Mouse (Mus musculus) ovary, postnatal 14 days (tissue): ENCODE data around the gene Foxc1.
A peak's percentile ranks its signal among the peaks of the same experiment; 100 is the strongest.

Experiments
- DNase-seq: peaks from one replicate; pipeline ENCODE4 v3.0.0; 2022; ENCODE audit warnings: low spot score

Foxc1 gene

GRCm38 (mm10) chr13:31806428-31806832 lies at the start of gene Foxc1:
Gene Foxc1 (plus strand): TSS chr13:31806633.
- peak; percentile 70 for DNase-seq

DNA sequence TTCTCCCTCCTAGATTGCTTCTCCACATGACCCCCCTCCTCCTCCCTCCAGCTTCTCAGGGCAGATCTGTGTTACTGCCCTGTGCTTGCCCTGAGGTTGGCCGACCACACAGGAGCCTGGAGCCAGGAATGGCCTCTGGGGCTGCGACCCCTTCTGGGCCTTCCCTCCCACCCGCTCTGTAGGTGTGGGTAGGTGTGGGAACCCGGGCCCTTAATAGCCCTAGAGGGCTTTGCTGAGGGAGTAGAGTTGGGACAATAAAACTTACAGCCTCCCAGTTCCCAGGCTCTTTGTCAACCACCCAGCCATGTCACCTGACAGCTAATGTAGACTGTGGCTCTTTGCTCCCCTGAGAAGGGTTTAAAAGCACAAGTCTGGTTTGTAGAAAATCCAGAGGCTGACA lies 46.0 kb upstream of the Foxc1 start:
- no peak for DNase-seq

- no peak for DNase-seq
These were observed 45.4 kb upstream of the Foxc1 start for GRCm38 (mm10) chr13:31761057-31761456.

DNA sequence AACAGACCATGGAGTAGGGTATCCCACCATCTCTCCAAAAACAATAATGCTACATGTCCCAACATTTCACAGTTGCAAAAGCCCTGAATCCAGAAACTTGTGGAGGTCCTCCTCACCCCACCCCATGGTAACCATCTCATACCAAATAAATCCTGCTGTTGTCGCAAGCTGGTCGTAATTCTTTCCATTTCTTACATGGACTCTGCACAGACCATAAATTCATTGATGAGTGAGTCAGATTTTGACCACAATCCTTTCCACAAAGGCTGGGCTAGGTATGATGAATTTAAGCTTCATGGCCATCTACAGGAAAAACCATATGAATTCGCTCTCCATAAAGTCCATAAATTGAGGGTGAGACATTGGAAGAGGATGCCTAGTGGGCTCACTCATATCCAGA lies 42.0 kb upstream of the Foxc1 start:
- no peak for DNase-seq

GRCm38 (mm10) chr13:31765564-31765963 lies 40.9 kb upstream of the Foxc1 start:
- DNase-seq = no peak

DNA sequence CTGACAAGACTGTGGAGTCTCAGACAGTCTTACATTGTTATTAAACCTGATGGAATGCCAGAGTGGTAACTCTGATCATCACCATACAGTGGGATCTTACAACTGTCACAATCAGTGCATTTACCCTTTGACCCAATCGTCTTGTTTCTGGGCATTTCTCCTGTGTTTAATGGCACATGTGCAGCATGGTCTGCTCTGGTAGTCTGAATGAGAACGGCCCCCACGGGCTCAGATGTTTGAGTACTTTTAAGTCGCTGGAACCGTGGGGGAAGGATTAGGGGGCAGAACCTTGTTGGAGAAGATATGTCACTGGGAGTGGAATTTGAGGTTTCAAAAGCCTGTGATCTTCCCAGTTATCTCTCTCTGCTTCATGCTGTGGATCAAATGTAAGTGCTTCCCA lies 33.6 kb upstream of the Foxc1 start:
- DNase-seq = no peak

GRCm38 (mm10) chr13:31775762-31776161 lies 30.7 kb upstream of the Foxc1 start:
- no peak for DNase-seq

- DNase-seq = no peak
These were observed 27.0 kb upstream of the Foxc1 start for GRCm38 (mm10) chr13:31779281-31779981.

GRCm38 (mm10) chr13:31780299-31780698 lies 26.1 kb upstream of the Foxc1 start:
- no peak for DNase-seq

- no peak for DNase-seq
These were observed 24.4 kb upstream of the Foxc1 start for GRCm38 (mm10) chr13:31782063-31782462.

- DNase-seq = no peak
These were observed 21.7 kb upstream of the Foxc1 start for GRCm38 (mm10) chr13:31784757-31785156.

- DNase-seq = peak; percentile 52
These were observed 13.8 kb upstream of the Foxc1 start for GRCm38 (mm10) chr13:31792480-31793132.

DNA sequence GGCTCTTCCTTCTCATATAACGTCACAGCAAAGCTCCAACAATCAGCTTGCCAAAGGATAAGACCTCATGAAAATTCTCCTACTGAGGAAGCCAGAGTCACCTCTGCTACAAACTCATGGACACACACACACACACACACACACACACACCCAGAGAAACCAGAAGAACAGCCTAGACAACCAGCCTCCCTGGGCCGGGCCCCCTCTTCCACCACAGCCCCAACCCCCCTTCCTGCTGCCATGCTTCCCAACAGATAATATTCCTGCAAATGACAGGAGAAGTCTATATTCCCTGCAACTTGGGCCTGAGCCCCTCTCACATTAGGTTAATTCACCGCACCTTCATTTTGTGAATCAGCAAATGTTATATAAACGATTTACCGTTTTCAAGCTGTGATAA lies 13.3 kb upstream of the Foxc1 start:
- DNase-seq = no peak

GRCm38 (mm10) chr13:31797346-31797745 lies 9.1 kb upstream of the Foxc1 start:
- no peak for DNase-seq

GRCm38 (mm10) chr13:31798075-31798474 lies 8.4 kb upstream of the Foxc1 start:
- DNase-seq = no peak

GRCm38 (mm10) chr13:31800581-31801576 lies 5.6 kb upstream of the Foxc1 start:
- peak; percentile 87 for DNase-seq

DNA sequence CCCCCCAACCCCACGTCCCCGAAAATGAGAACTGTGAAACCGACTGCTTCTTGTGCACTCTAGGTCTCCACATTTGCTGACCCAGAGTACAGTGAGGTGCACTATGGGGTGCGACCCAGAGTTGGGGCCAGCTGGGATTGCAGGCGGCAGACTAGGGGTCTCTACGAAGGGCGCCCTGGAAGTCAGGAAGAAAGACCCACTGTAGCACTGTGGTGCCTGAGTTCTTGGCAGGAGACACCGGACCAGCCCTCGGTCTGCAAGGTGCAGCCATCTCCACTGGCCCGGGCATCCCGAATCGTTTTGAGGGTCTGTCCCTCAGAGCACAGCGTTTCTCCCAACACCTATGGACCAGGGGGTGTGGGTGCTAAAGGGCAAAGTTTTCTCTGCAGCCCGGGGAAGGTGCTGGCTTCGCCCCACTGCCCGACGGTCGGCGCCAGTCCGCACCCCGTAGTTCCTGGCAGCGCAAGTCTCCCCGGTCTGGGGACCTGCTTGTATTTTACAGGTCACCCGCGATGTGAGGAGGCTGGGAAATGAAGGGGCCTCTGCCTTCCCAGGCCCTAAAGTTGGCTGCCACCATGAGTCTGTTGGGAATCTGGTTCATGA lies 4.6 kb upstream of the Foxc1 start:
- no peak for DNase-seq

- no peak for DNase-seq
These were observed 4.0 kb upstream of the Foxc1 start for GRCm38 (mm10) chr13:31802447-31802846.

- no peak for DNase-seq
These were observed 3.0 kb upstream of the Foxc1 start for GRCm38 (mm10) chr13:31803166-31804093.

DNA sequence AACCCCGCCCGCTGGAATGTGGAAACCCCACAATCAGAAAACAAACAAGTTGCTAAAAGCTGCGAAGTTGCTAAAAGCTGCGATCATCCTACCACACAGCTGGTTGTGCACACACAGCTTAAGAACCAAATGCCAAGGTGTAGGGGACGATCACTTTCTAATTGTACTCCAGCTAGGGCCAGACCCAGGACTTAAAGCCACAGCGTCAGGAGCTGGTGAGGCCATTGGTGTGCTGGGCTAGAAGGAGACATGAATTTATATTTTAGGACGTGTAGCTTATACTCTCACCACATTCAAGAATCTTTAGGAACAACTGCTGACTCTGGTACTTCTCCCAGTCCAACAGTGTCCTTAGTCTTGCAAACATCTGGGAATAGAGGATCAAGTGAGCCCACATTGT lies 1.9 kb upstream of the Foxc1 start:
- DNase-seq = no peak

- DNase-seq = no peak
These were observed 504 bp upstream of the Foxc1 start for GRCm38 (mm10) chr13:31805831-31806427.
